Mouse (Mus musculus) embryonic facial prominence, embryonic 10.5 days (tissue): ENCODE measurements around the gene Slc31a2. TPM values are rescaled to one million over a fixed set of nuclear protein-coding genes. Genes with fewer than 3 reads are reported as not detected.

Source experiments
- DNase-seq: peaks from one replicate; pipeline ENCODE4 v3.0.0-alpha.2; 2017; ENCODE audit warnings: low spot score
- H3K27ac ChIP-seq: fragments of 300-500 bp; sonication (generic); replicated peaks from 2 replicates; pipeline ENCODE4 v1.5.1; 2016; ENCODE audit warnings: mild to moderate bottlenecking
- H3K27me3 ChIP-seq: fragments of 300-500 bp; sonication (generic); replicated peaks from 2 replicates; pipeline ENCODE4 v1.6.1; 2016; ENCODE audit warnings: low read depth, mild to moderate bottlenecking; ENCODE audit not compliant: poor library complexity, severe bottlenecking
- H3K36me3 ChIP-seq: fragments of 300-500 bp; sonication (generic); replicated peaks from 2 replicates; pipeline ENCODE4 v1.6.1; 2016; ENCODE audit warnings: mild to moderate bottlenecking, moderate library complexity
- H3K4me1 ChIP-seq: fragments of 300-500 bp; sonication (generic); 2 replicates; pipeline ENCODE4 v1.6.1; 2016
- H3K4me3 ChIP-seq: fragments of 300-500 bp; sonication (generic); 2 replicates; pipeline ENCODE4 v1.5.1; 2016; ENCODE audit warnings: mild to moderate bottlenecking, moderate library complexity
- H3K9me3 ChIP-seq: fragments of 300-500 bp; sonication (generic); 2 replicates; pipeline ENCODE4 v1.6.1; 2016; ENCODE audit warnings: mild to moderate bottlenecking
- WGBS: fragments of 180-500 bp; shearing (Covaris S2); methylation state at CpG from one replicate; pipeline ENCODE4 v1.1.7; 2016; 5-methylcytosine and 5-hydroxymethylcytosine counted together
- polyA plus RNA-seq: library from polyadenylated mRNA; unstranded; fragments of >200 nt; fragmentation: Nextera tagmentation; extraction: Ambion mirVana; gene quantifications from 2 replicates; pipeline ENCODE4 v1.2.1, GENCODE M21; 2016

The Slc31a2 gene
- 10.2 and 10.7 TPM in 2 replicates for polyA plus RNA-seq

DNA sequence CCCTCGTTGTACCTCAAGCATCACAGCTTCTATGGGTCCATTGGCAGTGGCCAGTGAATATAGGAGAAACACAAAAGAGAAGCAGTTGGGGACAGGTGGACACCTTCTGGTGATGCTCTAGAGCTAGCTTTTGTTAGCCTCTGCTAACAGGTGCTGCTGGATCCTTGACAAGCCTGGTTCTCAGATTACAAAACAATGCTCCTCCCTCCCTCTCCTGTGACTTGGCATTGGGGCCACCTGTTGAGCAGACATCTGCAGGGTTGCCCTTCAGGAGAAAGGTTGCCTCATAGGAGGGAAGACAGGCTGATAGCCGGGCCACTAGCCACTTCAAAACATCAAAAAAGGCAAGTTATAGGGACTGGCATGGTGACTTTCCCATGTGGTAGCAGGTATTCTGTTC lies at the start of gene Slc31a2:
Slc31a2 (plus strand) TSS at position 287 of the 400 bp plus-strand sequence.
- H3K4me3 ChIP-seq = no peak within 1 kb of the TSS
- DNase-seq = peak; percentile 7
- H3K4me1 ChIP-seq = 0 out of 2 replicates have a peak, but pooled peaks cover 3% of the 10 kb centered on the region
- H3K27ac ChIP-seq = no peak within 1 kb of the TSS
- H3K36me3 ChIP-seq = no peaks in the 10 kb centered on the region
- no peaks in the 10 kb centered on the region for H3K27me3 ChIP-seq
- 46% methylated on average over 2 of the region's 2 CpGs for WGBS
- no peaks in the 10 kb centered on the region for H3K9me3 ChIP-seq

DNA sequence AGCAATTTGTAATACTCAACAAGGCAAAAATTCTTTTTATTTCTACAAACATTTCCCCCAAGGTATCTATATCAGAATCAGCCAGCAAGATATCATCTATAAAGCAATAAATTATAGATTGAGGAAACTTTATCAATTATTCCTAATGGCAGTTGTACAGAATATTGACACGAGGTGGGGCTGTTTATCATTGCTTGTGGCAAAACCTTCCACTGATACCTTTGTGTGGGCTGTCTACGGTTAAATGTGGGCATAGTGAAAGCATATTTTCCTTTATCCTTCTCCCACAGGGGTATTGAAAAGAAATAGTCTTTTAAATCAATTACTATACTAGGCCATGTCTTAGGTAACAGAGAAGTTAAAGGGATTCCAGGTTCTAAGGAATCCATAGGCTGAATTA lies 48.9 kb upstream of the Slc31a2 start:
- WGBS = 86% methylated on average over 2 of the region's 2 CpGs

DNA sequence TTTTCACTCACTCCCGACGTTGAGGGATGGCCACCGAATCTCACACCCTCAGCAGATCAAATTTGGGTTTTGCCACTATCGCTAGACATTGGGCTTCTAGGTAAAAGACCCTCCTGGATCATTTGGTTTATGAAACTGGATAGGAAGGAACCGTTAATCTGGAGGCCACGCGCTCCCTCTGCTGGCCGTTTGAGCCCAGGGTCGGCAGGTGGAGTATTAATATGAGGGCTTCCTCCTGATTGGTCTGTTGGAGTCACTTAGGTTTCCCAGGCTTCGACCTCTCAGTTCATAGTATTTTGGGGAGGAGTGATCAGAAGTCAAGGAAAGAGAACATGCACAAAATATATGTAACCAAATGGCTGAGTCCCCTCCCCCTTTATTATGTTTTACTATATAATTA lies 34.0 kb upstream of the Slc31a2 start:
- H3K4me3 ChIP-seq = no peak overlapping the region
- H3K27ac ChIP-seq = no peak overlapping the region
- WGBS = 50% methylated on average over 10 of the region's 10 CpGs
- H3K36me3 ChIP-seq = no peaks in the 10 kb centered on the region
- H3K9me3 ChIP-seq = no peaks in the 10 kb centered on the region
- H3K27me3 ChIP-seq = no peaks in the 10 kb centered on the region
- peak; percentile 56 for DNase-seq
- H3K4me1 ChIP-seq = no peaks in the 10 kb centered on the region

More for the DNA sequence above, 48.9 kb upstream of the Slc31a2 start:
- H3K4me3 ChIP-seq = no peak overlapping the region
- H3K9me3 ChIP-seq = no peaks in the 10 kb centered on the region
- no peaks in the 10 kb centered on the region for H3K27me3 ChIP-seq
- no peak overlapping the region for H3K27ac ChIP-seq
- no peaks in the 10 kb centered on the region for H3K36me3 ChIP-seq
- no peak for DNase-seq
- H3K4me1 ChIP-seq = peaks cover 8% of the 10 kb centered on the region

DNA sequence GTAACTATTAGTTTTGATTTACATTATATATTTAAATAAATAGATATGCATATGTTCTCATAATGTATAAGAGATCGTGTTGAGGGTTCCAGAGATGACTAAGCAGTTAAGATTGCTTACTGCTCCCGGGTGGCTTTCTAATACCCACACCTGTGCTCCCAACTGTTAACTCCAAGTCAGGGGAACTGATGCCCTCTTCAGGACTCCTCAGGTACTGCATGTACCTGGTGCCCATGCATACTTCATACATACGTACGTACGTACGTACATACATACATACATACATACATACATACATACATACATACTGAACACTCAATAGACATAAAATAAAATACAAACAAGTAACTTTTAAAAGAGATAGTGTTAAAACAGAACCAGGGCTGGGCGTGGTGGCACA lies 32.9 kb upstream of the Slc31a2 start:
- Histone ChIP-seq H3K27ac (no peak overlapping the region), H3K27me3 (no peaks in the 10 kb centered on the region), H3K36me3 (no peaks in the 10 kb centered on the region), H3K4me1 (no peaks in the 10 kb centered on the region), H3K4me3 (no peak overlapping the region), H3K9me3 (no peaks in the 10 kb centered on the region)
- 89% methylated on average over 7 of the region's 7 CpGs for WGBS
- DNase-seq = no peak

DNA sequence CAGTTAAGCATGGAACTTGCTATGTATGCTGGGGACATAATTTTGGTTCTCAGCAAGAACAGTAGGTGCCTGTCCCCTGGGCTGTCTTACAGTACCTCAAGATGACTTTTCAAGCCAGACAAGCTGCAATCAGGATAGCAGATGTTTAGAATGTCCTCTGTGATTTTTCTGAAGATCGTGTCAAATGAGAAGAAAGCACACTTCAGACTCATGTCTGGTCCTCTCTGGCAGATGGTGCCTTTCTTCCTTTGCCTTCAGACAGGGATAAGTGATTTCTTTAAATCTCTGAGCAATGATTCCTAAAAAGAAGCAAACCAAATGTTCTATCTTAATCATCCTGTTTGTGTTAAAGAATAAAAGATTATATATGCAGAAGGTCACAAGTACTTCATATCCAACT lies 32.2 kb upstream of the Slc31a2 start:
- DNase-seq = no peak
- WGBS = 69% methylated on average over 1 of the region's 1 CpGs
- Histone ChIP-seq H3K36me3 (no peaks in the 10 kb centered on the region), H3K4me1 (no peaks in the 10 kb centered on the region), H3K4me3 (no peak overlapping the region), H3K27ac (no peak overlapping the region), H3K9me3 (no peaks in the 10 kb centered on the region), H3K27me3 (no peaks in the 10 kb centered on the region)

DNA sequence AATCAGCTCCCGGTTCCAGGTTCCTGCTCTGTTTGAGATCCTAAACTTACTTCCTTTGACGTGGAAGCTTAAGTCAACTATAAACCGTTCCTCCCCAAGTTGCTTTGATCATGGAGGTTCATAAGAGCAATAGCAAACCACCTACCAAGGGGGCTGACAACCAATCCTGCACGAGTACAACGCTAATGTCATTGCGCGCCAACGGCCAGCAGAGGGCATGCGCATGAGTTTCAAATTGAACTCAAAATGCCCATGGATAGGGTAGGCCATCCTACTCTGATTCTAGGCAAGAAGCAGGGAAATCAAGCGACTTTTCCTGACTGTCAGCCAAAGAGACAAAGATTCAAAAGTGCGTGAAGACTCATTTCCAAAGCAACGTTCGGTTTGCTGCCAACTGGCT lies 31.6 kb upstream of the Slc31a2 start, which contains the start of gene Zfp37:
Zfp37 (minus strand) TSS at position 279 of the 400 bp plus-strand sequence.
- 73% methylated on average over 13 of the region's 13 CpGs for WGBS

DNA sequence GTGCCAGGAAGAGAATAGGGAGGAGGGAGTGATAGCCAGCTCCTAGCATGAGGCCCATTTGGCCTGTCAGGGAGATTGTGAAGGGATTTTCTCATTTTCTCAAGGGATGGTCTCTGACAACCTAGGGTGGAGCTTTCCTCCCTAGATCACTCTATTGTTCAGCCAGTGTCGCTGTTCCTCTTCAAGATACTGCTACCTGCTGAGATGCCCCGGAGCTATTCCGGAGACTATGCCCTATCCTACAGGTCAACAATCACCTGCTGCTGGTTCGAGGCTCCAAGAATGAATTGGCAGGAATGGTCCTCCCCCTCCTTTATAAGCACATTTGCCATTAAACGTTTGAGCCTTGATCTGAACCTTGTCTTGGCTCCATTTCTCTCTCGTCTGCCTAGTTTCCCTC lies 21.8 kb upstream of the Slc31a2 start:
- no peak overlapping the region for H3K27ac ChIP-seq
- H3K36me3 ChIP-seq = no peaks in the 10 kb centered on the region
- no peak overlapping the region for H3K4me3 ChIP-seq
- WGBS = 61% methylated on average over 6 of the region's 6 CpGs
- H3K4me1 ChIP-seq = no peaks in the 10 kb centered on the region
- H3K9me3 ChIP-seq = no peaks in the 10 kb centered on the region
- H3K27me3 ChIP-seq = no peaks in the 10 kb centered on the region
- DNase-seq = no peak

More for the DNA sequence above, 31.6 kb upstream of the Slc31a2 start, which contains the start of gene Zfp37:
- Histone ChIP-seq H3K27ac (no peak within 1 kb of the TSS), H3K4me3 (no peak within 1 kb of the TSS), H3K9me3 (no peaks in the 10 kb centered on the region), H3K36me3 (no peaks in the 10 kb centered on the region), H3K27me3 (no peaks in the 10 kb centered on the region), H3K4me1 (no peaks in the 10 kb centered on the region)
- DNase-seq = no peak

DNA sequence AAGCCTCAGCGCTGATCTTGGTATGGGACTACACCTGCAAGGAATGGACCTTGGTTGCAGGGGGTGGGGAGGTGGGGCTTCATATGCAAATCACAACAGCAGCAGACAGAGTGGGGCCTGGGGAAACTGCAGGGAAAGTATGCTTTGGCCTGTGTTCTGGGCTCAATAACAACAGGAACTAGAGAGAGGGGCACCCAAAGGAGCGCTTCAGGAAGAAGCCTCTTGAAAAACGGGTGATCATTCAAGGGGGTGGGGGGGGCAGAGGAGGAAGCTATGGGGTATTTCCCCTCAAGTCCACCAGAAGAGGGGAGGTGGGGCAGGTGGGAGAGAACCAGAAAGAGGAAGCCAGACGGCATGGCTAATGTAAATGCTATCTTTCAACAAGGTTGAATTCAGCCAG lies 14.0 kb upstream of the Slc31a2 start:
- 43% methylated on average over 4 of the region's 4 CpGs for WGBS
- no peaks in the 10 kb centered on the region for H3K36me3 ChIP-seq
- H3K27ac ChIP-seq = no peak overlapping the region
- H3K4me1 ChIP-seq = no peaks in the 10 kb centered on the region
- no peaks in the 10 kb centered on the region for H3K27me3 ChIP-seq
- no peaks in the 10 kb centered on the region for H3K9me3 ChIP-seq
- no peak for DNase-seq
- H3K4me3 ChIP-seq = no peak overlapping the region

DNA sequence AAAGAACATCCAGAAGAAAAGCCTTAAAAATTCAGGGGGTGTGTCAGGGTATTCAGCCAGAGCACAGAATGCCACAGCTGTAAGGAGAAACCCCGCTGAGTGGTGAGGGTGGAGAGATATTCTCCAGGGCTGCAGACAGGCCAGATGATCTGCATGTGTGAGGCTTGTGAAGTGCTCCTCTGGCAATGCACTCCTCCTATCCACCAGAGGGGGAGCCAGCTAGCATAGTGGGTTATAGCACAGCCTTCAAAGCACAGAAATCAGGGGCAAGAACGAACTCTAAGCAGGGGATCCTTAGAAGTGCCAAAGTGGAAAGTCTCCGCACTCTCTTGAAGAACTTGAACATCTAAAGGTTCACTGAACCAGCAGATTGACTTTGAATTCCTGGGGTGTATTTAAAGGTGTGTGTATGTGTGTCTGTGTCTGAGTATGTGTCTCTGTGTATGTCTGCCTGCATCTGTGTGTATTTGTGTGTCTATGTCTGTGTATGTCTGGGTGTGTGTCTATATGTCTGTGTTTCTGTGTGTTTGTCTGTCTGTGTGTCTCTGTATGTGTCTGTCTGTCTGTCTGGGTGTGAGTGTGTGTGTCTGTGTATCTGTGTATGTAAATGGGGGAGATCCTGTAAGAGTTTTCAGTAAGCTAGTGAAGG lies 11.3 kb upstream of the Slc31a2 start:
- 41% methylated on average over 3 of the region's 3 CpGs for WGBS
- DNase-seq = peak; percentile 37
- H3K36me3 ChIP-seq = no peaks in the 10 kb centered on the region

DNA sequence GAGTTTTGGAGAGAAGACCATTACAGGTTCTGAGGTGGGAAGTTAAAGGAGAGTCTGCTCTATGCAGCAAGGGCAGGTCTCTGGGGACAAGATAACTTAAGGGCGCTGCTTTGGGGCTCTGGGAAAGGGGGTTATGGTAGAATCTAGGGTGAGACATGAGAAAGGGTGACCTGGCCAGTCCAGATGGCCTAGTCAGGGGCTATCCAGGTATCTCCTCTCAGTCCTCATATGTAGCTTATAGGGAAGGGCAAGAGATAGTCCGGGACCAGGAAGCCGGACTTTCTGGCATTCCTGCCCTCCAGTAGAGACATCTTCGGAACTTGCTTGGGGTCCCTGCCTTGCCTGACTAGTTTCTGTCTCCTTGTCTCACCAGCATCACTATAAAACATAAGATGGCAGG lies 10.6 kb upstream of the Slc31a2 start:
- H3K27ac ChIP-seq = no peak overlapping the region
- WGBS = 91% methylated on average over 4 of the region's 4 CpGs
- DNase-seq = no peak
- no peaks in the 10 kb centered on the region for H3K27me3 ChIP-seq
- H3K36me3 ChIP-seq = no peaks in the 10 kb centered on the region
- no peaks in the 10 kb centered on the region for H3K4me1 ChIP-seq
- no peak overlapping the region for H3K4me3 ChIP-seq
- no peaks in the 10 kb centered on the region for H3K9me3 ChIP-seq

More for the DNA sequence above, 11.3 kb upstream of the Slc31a2 start:
- no peaks in the 10 kb centered on the region for H3K4me1 ChIP-seq
- H3K27me3 ChIP-seq = no peaks in the 10 kb centered on the region
- H3K27ac ChIP-seq = no peak overlapping the region
- H3K4me3 ChIP-seq = no peak overlapping the region
- no peaks in the 10 kb centered on the region for H3K9me3 ChIP-seq

DNA sequence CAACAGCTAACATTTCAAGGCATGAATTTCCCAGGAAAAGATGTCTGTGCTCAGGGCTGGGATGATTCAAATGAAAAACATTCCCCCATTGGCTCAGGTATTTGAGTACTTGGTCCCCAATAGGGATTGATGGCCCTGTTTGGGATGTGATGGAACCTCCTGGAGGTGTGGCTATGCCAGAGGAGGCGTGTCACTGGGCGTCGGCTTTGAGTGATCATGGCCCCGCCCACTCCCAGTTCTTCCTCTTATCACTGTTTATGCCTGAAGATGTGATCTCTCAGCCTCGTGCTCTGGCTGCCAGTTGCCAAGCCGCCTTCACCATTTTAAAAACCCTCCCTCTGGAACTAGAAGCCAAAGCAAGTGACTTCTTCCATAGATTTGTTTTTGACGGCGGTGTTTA lies 7.8 kb upstream of the Slc31a2 start:
- WGBS = 74% methylated on average over 8 of the region's 8 CpGs
- Histone ChIP-seq H3K27ac (no peak overlapping the region), H3K9me3 (no peaks in the 10 kb centered on the region), H3K27me3 (no peaks in the 10 kb centered on the region), H3K4me3 (no peak overlapping the region), H3K4me1 (no peaks in the 10 kb centered on the region), H3K36me3 (no peaks in the 10 kb centered on the region)
- DNase-seq = no peak

DNA sequence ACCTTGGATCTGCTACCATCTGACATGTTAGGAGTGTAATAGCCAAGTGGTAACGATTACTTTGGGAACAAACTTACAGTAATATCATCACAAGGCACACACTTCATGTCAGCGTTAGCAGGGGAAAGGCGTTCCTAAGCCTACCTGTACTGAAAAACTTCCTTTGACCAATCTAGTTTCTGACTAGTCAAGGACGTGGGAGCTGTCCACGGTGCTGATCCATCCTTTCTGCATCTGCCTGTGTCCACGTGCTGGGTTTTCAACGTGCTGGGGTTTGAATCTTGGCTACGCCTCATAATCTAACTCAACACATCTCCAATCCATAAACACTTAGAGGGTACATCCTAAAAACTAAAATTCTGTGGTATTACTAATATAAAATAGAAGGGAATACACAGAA lies 5.4 kb upstream of the Slc31a2 start:
- Histone ChIP-seq H3K36me3 (no peaks in the 10 kb centered on the region), H3K9me3 (no peaks in the 10 kb centered on the region), H3K4me1 (no peaks in the 10 kb centered on the region), H3K27me3 (no peaks in the 10 kb centered on the region), H3K4me3 (no peak overlapping the region), H3K27ac (no peak overlapping the region)
- peak; percentile 74 for DNase-seq
- 31% methylated on average over 8 of the region's 8 CpGs for WGBS

DNA sequence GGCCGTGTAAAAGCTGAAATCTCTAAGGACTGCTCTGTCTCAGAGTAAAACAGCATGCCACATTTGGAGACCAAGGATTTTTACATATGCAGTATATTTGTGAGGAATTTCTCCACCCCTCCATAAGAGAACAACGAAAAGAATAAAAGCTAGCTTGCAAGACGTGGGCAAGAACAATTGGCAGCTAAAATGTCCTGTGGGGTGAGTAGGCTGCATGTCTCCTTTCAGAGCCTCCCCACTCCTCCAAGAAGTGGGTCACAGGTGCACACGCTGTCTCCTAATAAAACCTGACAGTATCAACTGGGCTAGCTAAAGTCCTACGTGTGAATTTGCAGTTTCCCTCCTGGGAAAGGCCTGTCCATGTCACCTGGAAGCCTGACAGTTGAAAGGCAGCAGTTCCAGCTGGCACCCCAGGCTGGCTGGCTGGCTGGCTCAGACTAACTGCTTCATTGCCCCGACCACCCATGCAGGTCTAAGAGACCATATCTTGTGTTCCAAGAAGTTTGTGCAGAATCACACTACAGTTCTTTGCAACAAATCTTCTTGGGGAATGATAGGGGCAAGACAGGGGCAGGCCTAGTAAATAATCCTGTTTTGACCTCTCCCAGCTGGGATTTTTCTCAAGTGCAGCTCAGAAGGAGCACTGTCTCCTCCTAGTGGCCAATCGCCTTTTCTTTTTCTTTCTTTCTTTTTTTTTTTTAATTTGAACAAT lies 927 bp downstream of the Slc31a2 start:
- 42% methylated on average over 7 of the region's 7 CpGs for WGBS
- 0 out of 2 replicates have a peak, but pooled peaks cover 3% of the 10 kb centered on the region for H3K4me1 ChIP-seq

More for the DNA sequence above, 927 bp downstream of the Slc31a2 start:
- peak; percentile 7 for DNase-seq
- Histone ChIP-seq H3K4me3 (no peak overlapping the region), H3K36me3 (no peaks in the 10 kb centered on the region), H3K27me3 (no peaks in the 10 kb centered on the region), H3K9me3 (no peaks in the 10 kb centered on the region), H3K27ac (no peak overlapping the region)
